Mouse (Mus musculus) limb, embryonic 11.5 days (tissue): ENCODE results near the gene Hivep2. TPM values are rescaled to one million over a fixed set of nuclear protein-coding genes. Genes with fewer than 3 reads are reported as not detected.

Experiments
- ATAC-seq: fragments of 200-750 bp; cut with Nextera tagmentation; 2 replicates; pipeline ENCODE4 v1.8.0; 2017; ENCODE audit warnings: low read depth; ENCODE audit not compliant: insufficient number of reproducible peaks, low FRiP score, low TSS enrichment
- DNase-seq: peaks from one replicate; pipeline ENCODE4 v3.0.0-alpha.2; 2015; ENCODE audit warnings: low spot score
- H3K27ac ChIP-seq: fragments of 300-500 bp; sonication (generic); replicated peaks from 2 replicates; pipeline ENCODE4 v1.5.1; 2014; ENCODE audit warnings: low read depth, mild to moderate bottlenecking, low read length
- H3K27me3 ChIP-seq: fragments of 300-500 bp; sonication (generic); 2 replicates; pipeline ENCODE4 v1.6.1; 2014; ENCODE audit warnings: mild to moderate bottlenecking, low read length, mixed read lengths; ENCODE audit not compliant: control insufficient read depth, insufficient read depth
- H3K36me3 ChIP-seq: fragments of 300-500 bp; sonication (generic); 2 replicates; pipeline ENCODE4 v1.6.1; 2014; ENCODE audit warnings: mild to moderate bottlenecking, low read length, moderate library complexity, mixed read lengths; ENCODE audit not compliant: control insufficient read depth, insufficient read depth
- H3K4me1 ChIP-seq: fragments of 300-500 bp; sonication (generic); 2 replicates; pipeline ENCODE4 v1.6.1; 2014; ENCODE audit warnings: low read length, mixed read lengths; ENCODE audit not compliant: control insufficient read depth, insufficient read depth
- H3K4me2 ChIP-seq: fragments of 300-500 bp; sonication (generic); 2 replicates; pipeline ENCODE4 v1.6.1; 2014; ENCODE audit warnings: low read depth, mild to moderate bottlenecking, moderate library complexity; ENCODE audit not compliant: severe bottlenecking
- H3K4me3 ChIP-seq: fragments of 300-500 bp; sonication (generic); 2 replicates; pipeline ENCODE4 v1.5.1; 2014; ENCODE audit warnings: low read depth, low read length
- H3K9ac ChIP-seq: fragments of 300-500 bp; sonication (generic); 2 replicates; pipeline ENCODE4 v1.6.1; 2014; ENCODE audit warnings: mild to moderate bottlenecking, low read length
- H3K9me3 ChIP-seq: fragments of 300-500 bp; sonication (generic); 2 replicates; pipeline ENCODE4 v1.6.1; 2016; ENCODE audit warnings: low read length; ENCODE audit not compliant: control insufficient read depth
- WGBS: fragments of 180-500 bp; shearing (Covaris S2); extraction: QIAGEN DNeasy Blood & Tissue Kit; methylation state at CpG from one replicate; pipeline ENCODE4 v1.1.7; 2014; 5-methylcytosine and 5-hydroxymethylcytosine counted together
- polyA plus RNA-seq: library from polyadenylated mRNA; unstranded; fragments of >200 nt; fragmentation: Nextera tagmentation; extraction: Ambion mirVana; gene quantifications from 2 replicates; pipeline ENCODE4 v1.2.1, GENCODE M21; 2014

Hivep2 gene
- polyA plus RNA-seq, 1 experiment from 2014 or later, result 1.7 TPM

DNA sequence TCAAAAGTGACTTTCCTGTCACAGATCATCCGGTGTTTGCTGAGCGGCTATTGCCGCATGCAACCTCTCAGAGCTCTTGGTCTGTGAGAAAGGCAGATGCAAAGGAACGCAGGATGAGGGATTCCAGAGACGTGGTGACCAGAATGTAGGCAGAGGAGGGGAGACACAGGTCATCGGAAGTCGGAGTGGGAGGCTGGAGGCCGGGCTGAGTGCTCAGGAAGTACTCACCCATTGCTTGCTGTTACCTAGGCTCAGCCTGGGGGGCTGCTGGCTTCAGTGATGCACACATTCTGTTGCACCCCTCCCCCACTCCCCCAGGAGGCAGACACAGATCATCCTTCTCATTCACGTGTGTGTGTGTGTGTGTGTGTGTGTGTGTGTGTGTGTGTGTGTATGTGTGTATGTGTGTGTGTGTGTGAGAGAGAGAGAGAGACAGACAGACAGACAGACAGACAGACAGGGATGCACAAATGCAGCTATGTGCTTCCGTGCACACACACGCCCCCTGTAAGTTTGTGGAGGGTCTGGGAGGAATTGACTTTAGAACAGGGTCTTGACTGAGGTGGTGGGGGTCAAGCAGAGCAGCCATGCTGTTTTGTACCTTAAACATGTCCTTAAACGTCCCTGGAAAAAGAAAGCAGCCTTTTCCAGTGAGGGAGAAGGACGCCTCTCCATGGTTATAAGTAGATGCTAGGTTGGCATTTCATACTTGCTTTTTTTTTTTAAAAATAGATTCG, 78.3 kb downstream of the Hivep2 start:
- no peaks in the 10 kb centered on the region for H3K9me3 ChIP-seq
- H3K4me3 ChIP-seq, result no peak overlapping the region
- H3K36me3 ChIP-seq, result no peaks in the 10 kb centered on the region
- H3K27ac ChIP-seq, result no peak overlapping the region
- H3K4me1 ChIP-seq, result no peaks in the 10 kb centered on the region
- ATAC-seq, result no peak
- no peak overlapping the region for H3K9ac ChIP-seq
- no peak for DNase-seq
- H3K4me2 ChIP-seq, result no peak overlapping the region
- no peaks in the 10 kb centered on the region for H3K27me3 ChIP-seq
- 47% methylated on average over 14 of the region's 14 CpGs for WGBS

- WGBS, result 65% methylated on average over 5 of the region's 5 CpGs
- Histone ChIP-seq H3K9ac (no peak overlapping the region), H3K4me2 (no peak overlapping the region), H3K27ac (no peak overlapping the region), H3K9me3 (no peaks in the 10 kb centered on the region), H3K4me1 (no peaks in the 10 kb centered on the region), H3K36me3 (no peaks in the 10 kb centered on the region), H3K27me3 (no peaks in the 10 kb centered on the region), H3K4me3 (no peak overlapping the region)
- DNase-seq (no peak), ATAC-seq (no peak)
Measured at GRCm38 (mm10) chr10:14044783-14045392, 79.0 kb downstream of the Hivep2 start.

GRCm38 (mm10) chr10:14045745-14046144, 79.9 kb downstream of the Hivep2 start:
- Histone ChIP-seq H3K4me1 (no peaks in the 10 kb centered on the region), H3K27me3 (no peaks in the 10 kb centered on the region), H3K27ac (no peak overlapping the region)

DNA sequence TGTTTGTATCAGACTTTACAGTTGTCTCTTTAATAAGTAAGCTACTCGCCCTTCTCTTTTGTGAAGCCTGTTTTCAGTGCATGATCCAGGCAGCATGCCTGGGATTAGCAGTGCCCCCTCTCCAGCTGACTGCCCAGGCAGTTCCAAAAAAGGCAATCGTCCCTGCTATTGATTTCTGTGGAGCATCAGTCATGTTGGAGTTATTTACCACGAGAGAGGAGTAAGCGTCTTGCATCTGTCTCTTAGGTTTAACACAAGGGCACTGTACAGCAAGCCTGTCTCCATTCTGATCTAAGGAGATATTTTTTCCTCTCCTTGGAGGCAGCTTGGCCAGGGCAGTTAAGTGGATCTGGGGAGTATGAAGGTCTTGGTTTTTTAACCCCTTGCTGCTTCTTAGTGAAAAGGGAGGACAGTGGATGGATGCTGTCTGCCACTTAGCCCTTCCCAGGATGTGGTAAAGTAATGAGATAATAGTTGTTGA, 80.3 kb downstream of the Hivep2 start:
- no peak for DNase-seq
- Histone ChIP-seq H3K4me2 (no peak overlapping the region), H3K27ac (no peak overlapping the region), H3K9ac (no peak overlapping the region), H3K9me3 (no peaks in the 10 kb centered on the region), H3K4me3 (no peak overlapping the region), H3K27me3 (no peaks in the 10 kb centered on the region), H3K36me3 (no peaks in the 10 kb centered on the region), H3K4me1 (no peaks in the 10 kb centered on the region)
- no peak for ATAC-seq
- 45% methylated on average over 4 of the region's 4 CpGs for WGBS

More at GRCm38 (mm10) chr10:14045745-14046144, 79.9 kb downstream of the Hivep2 start:
- Histone ChIP-seq H3K4me3 (no peak overlapping the region), H3K36me3 (no peaks in the 10 kb centered on the region), H3K9me3 (no peaks in the 10 kb centered on the region), H3K9ac (no peak overlapping the region), H3K4me2 (no peak overlapping the region)
- ATAC-seq (no peak), DNase-seq (no peak)
- 52% methylated on average over 4 of the region's 4 CpGs for WGBS

DNA sequence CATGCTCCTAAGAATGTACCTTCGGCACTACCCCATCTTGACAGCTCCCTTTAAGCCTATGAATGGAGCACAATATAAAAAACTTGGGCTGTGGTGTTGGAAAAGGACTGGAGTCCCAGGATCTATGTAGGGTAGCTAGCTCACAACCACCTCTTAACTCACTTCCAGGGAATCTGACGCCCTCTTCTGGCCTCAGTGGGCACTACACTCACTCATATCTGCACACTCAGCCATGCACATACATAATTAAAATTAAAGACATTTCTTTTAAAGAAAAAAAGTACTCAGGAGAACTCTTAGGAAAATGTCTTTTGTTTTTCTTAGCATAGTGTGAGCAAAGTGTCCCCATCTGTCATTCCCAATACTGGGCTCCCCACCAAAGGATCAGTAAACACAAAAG, 81.1 kb downstream of the Hivep2 start:
- 71% methylated on average over 2 of the region's 2 CpGs for WGBS
- no peak overlapping the region for H3K27ac ChIP-seq

DNA sequence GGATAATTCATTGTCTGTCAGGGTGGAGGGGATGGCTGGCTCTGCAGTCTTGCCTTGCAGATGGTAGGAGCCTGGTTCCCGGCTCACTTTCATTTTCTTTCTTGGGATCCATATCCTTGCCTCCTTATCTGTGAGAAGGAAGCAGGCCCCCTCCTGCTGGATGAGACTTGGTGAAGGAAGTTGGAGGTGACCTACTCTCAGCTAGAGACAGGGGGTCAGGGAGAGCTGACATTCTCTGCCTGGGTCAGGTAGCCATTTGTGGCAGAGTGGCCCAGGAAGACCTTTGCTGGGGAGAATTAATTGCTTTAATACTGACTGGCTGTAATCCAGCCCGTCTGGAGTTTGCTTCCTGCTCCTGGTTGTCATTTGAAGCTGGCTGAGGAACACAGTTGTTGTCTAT, 81.8 kb downstream of the Hivep2 start:
- no peaks in the 10 kb centered on the region for H3K36me3 ChIP-seq
- no peak overlapping the region for H3K4me2 ChIP-seq
- DNase-seq (no peak), ATAC-seq (no peak)
- H3K9ac ChIP-seq, result no peak overlapping the region
- no peak overlapping the region for H3K4me3 ChIP-seq
- H3K9me3 ChIP-seq, result no peaks in the 10 kb centered on the region
- no peaks in the 10 kb centered on the region for H3K4me1 ChIP-seq
- H3K27me3 ChIP-seq, result no peaks in the 10 kb centered on the region
- H3K27ac ChIP-seq, result no peak overlapping the region
- WGBS, result 11% methylated on average over 2 of the region's 2 CpGs

More for the DNA sequence above, 81.1 kb downstream of the Hivep2 start:
- Histone ChIP-seq H3K27me3 (no peaks in the 10 kb centered on the region), H3K36me3 (no peaks in the 10 kb centered on the region), H3K4me2 (no peak overlapping the region), H3K9me3 (no peaks in the 10 kb centered on the region), H3K4me1 (no peaks in the 10 kb centered on the region), H3K9ac (no peak overlapping the region), H3K4me3 (no peak overlapping the region)
- ATAC-seq (no peak), DNase-seq (no peak)

DNA sequence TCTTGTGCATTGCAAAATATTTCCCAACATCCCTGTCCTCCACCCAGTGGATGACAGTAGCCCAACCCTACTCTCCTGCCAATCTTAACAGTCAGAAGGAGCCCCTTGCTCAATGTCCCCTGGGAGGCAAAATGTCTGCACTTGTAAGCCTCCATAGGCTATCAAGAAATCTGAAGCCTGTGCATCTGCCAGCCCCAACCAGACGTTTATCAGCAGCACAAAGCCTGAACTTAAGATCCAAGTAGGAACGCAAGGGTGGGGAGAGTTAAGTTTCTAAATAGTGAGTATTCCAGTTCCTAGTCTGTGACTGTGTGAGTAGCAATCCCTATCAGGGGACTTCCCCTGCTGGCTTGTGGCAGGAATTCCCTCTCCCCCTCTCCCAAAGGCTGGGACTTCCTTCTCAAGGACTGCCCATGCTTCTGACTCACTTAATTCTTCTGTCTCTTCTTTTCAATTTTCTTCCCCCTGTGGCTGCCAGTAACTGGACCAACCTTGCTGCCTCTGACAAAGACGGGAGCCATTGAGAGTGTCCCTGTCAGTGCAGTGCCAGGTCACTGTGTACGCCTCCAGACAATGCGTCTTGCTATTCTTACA, 82.5 kb downstream of the Hivep2 start:
- no peak overlapping the region for H3K9ac ChIP-seq
- no peak for ATAC-seq
- H3K4me1 ChIP-seq, result no peaks in the 10 kb centered on the region
- WGBS, result 70% methylated on average over 5 of the region's 5 CpGs
- H3K4me3 ChIP-seq, result no peak overlapping the region
- H3K4me2 ChIP-seq, result no peak overlapping the region
- no peaks in the 10 kb centered on the region for H3K36me3 ChIP-seq
- no peak overlapping the region for H3K27ac ChIP-seq
- no peaks in the 10 kb centered on the region for H3K27me3 ChIP-seq
- H3K9me3 ChIP-seq, result no peaks in the 10 kb centered on the region
- no peak for DNase-seq

DNA sequence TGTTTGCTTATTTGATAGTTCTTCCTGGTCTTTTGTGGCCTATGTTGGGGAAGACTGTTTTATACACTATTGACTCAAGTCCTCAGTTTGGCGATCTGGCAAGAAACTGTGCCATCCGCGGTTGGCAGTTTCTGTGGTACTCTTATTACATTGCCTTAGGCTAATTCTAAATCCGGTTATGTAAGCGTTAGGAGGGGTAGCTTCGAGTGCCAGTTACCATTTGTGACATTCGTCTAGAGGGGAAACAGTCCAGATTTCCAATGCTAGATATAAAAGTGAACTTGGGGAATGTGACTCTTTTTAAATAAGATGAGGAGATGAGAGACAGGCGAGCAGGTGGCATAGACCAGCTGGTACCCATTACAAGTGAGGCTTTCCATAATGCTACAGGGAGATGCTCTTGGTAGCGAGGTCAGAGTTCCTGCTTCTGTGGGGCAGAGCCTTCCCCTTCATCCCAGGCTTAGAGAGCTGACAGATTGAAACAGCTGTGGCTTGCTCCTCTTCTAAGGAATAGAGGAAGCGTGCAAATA, 83.1 kb downstream of the Hivep2 start:
- no peaks in the 10 kb centered on the region for H3K9me3 ChIP-seq
- no peak overlapping the region for H3K4me2 ChIP-seq
- no peaks in the 10 kb centered on the region for H3K27me3 ChIP-seq
- ATAC-seq, result no peak
- no peak overlapping the region for H3K27ac ChIP-seq
- DNase-seq, result no peak
- H3K4me1 ChIP-seq, result no peaks in the 10 kb centered on the region
- WGBS, result 75% methylated on average over 10 of the region's 10 CpGs
- no peak overlapping the region for H3K4me3 ChIP-seq
- no peak overlapping the region for H3K9ac ChIP-seq
- H3K36me3 ChIP-seq, result no peaks in the 10 kb centered on the region
